Mouse (Mus musculus): ENCODE data around the gene Iffo2. TPM values are rescaled to one million over a fixed set of nuclear protein-coding genes. Genes with fewer than 3 reads are reported as not detected.
"Not testable (repeated sequence)": the region's sequence is repeated elsewhere in the genome, so short reads cannot be mapped to it uniquely, and the experiment has no call there.

Gene Iffo2
- polyA plus RNA-seq (2016; fragmentation: Nextera tagmentation; extraction: Ambion mirVana), result 6.1 and 6.4 TPM in 2 replicates

DNA sequence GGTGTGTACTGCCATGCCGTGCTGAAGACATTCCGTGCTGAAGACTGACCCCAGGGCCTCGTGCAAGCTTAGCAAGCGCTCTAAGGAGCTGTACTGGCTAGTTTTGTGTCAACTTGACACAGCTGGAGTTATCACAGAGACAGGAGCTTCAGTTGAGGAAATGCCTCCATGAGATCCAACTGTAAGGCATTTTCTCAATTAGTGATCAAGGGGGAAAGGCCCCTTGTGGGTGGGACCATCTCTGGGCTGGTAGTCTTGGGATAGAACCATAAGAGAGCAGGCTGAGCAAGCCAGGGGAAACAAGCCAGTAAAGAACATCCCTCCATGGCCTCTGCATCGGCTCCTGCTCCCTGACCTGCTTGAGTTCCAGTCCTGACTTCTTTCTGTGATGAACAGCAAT, at the start of gene Iffo2:
TSS of gene Iffo2 (plus strand) at position 301 of the 400 bp plus-strand sequence.
- not testable (repeated sequence) for H3K4me1 ChIP-seq; H3K9ac ChIP-seq; H3K9me3 ChIP-seq; H3K27me3 ChIP-seq; H3K36me3 ChIP-seq; H3K4me3 ChIP-seq; H3K27ac ChIP-seq; ATAC-seq (ENCODE audit: insufficient number of reproducible peaks, insufficient read depth, low FRiP score, low TSS enrichment); H3K4me2 ChIP-seq (replicated peaks)
- WGBS, result 90% methylated on average over 5 of the region's 5 CpGs

DNA sequence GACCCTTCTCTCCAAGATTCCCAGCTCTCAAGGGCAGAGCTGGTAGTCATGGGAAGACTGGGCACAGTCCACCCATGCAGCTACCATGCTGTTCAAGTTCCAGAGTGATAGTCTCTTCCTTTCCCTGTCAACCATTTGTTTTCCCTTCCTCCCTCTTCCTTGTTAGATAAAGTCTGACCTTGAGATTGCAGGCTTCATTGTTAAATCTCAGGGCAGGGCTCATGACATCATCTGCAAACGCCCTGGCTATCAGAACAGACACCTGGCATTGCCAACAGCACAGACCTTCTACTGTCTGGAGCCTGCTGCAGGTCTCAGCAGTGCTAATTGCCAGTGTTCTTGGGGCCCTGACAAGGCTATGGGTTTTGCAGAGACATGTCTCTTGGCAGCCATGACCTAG, 48.9 kb upstream of the Iffo2 start:
- Histone ChIP-seq H3K27me3 (no peaks in the 10 kb centered on the region), H3K4me1 (no peaks in the 10 kb centered on the region), H3K4me3 (no peak overlapping the region), H3K4me2 (replicated peaks) (no peak overlapping the region), H3K9me3 (no peaks in the 10 kb centered on the region), H3K27ac (no peak overlapping the region), H3K36me3 (peaks cover 86% of the 10 kb centered on the region), H3K9ac (no peak overlapping the region)
- ATAC-seq (ENCODE audit: insufficient number of reproducible peaks, insufficient read depth, low FRiP score, low TSS enrichment), result no peak
- 94% methylated on average over 1 of the region's 1 CpGs for WGBS

- Histone ChIP-seq H3K36me3 (peaks cover 84% of the 10 kb centered on the region), H3K27me3 (no peaks in the 10 kb centered on the region)
- 93% methylated on average over 8 of the region's 8 CpGs for WGBS
Observed at GRCm38 (mm10) chr4:139483461-139484105, 46.8 kb upstream of the Iffo2 start.

GRCm38 (mm10) chr4:139484496-139484895, 45.9 kb upstream of the Iffo2 start:
- H3K4me1 ChIP-seq, result peaks cover 5% of the 10 kb centered on the region; the same call in 1 of the 2 replicates
- no peak for ATAC-seq (ENCODE audit: insufficient number of reproducible peaks, insufficient read depth, low FRiP score, low TSS enrichment)
- no peak overlapping the region for H3K4me2 ChIP-seq (replicated peaks)
- WGBS, result 82% methylated on average over 7 of the region's 7 CpGs
- no peaks in the 10 kb centered on the region for H3K27me3 ChIP-seq
- no peaks in the 10 kb centered on the region for H3K9me3 ChIP-seq
- H3K9ac ChIP-seq, result no peak overlapping the region
- no peak overlapping the region for H3K27ac ChIP-seq
- H3K4me3 ChIP-seq, result no peak overlapping the region
- H3K36me3 ChIP-seq, result peaks cover 85% of the 10 kb centered on the region

More at GRCm38 (mm10) chr4:139483461-139484105, 46.8 kb upstream of the Iffo2 start:
- Histone ChIP-seq H3K9me3 (no peaks in the 10 kb centered on the region), H3K27ac (no peak overlapping the region), H3K9ac (no peak overlapping the region), H3K4me2 (replicated peaks) (no peak overlapping the region), H3K4me1 (peaks cover 5% of the 10 kb centered on the region; the same call in 1 of the 2 replicates), H3K4me3 (no peak overlapping the region)
- no peak for ATAC-seq (ENCODE audit: insufficient number of reproducible peaks, insufficient read depth, low FRiP score, low TSS enrichment)

GRCm38 (mm10) chr4:139487085-139487484, 43.3 kb upstream of the Iffo2 start:
- no peak for ATAC-seq (ENCODE audit: insufficient number of reproducible peaks, insufficient read depth, low FRiP score, low TSS enrichment)
- H3K27me3 ChIP-seq, result no peaks in the 10 kb centered on the region
- WGBS, result 45% methylated on average over 10 of the region's 10 CpGs
- H3K4me1 ChIP-seq, result peaks cover 5% of the 10 kb centered on the region; the same call in 1 of the 2 replicates
- H3K36me3 ChIP-seq, result peaks cover 82% of the 10 kb centered on the region
- H3K4me3 ChIP-seq, result no peak overlapping the region
- 0 out of 2 replicates have a peak overlapping the region, but pooled peaks have one; percentile 30 for H3K27ac ChIP-seq
- no peak overlapping the region for H3K4me2 ChIP-seq (replicated peaks)
- no peak overlapping the region for H3K9ac ChIP-seq
- no peaks in the 10 kb centered on the region for H3K9me3 ChIP-seq

DNA sequence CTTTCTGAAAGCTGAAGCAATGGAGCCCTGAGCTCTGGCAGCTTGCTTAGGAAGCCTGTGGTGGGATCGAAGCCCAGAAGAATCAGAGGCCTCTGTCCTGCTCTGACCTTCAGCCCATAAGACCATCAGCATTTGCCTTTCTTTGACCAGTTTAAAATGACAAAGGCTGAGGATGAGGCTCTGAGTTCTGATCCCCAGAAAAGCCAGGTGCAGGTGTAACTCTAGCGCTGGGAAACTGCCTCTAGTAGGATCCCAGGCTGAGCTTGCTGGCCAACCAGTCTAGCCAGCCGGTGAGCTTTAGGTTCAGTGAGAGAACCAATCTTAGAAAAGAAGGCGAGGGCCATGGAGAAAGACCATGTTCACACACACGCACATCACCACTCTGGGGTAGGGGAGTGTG, 42.0 kb upstream of the Iffo2 start:
- no peak overlapping the region for H3K4me3 ChIP-seq
- no peak overlapping the region for H3K4me2 ChIP-seq (replicated peaks)
- no peaks in the 10 kb centered on the region for H3K9me3 ChIP-seq
- H3K36me3 ChIP-seq, result peaks cover 69% of the 10 kb centered on the region
- no peaks in the 10 kb centered on the region for H3K27me3 ChIP-seq
- H3K4me1 ChIP-seq, result peaks cover 5% of the 10 kb centered on the region; the same call in 1 of the 2 replicates
- no peak for ATAC-seq (ENCODE audit: insufficient number of reproducible peaks, insufficient read depth, low FRiP score, low TSS enrichment)
- no peak overlapping the region for H3K27ac ChIP-seq
- WGBS, result 89% methylated on average over 5 of the region's 5 CpGs
- no peak overlapping the region for H3K9ac ChIP-seq

- no peak overlapping the region for H3K9ac ChIP-seq
- H3K27me3 ChIP-seq, result no peaks in the 10 kb centered on the region
- H3K4me1 ChIP-seq, result peaks cover 5% of the 10 kb centered on the region; the same call in 1 of the 2 replicates
- WGBS, result 81% methylated on average over 1 of the region's 1 CpGs
- H3K9me3 ChIP-seq, result no peaks in the 10 kb centered on the region
- H3K4me3 ChIP-seq, result no peak overlapping the region
- H3K36me3 ChIP-seq, result peaks cover 53% of the 10 kb centered on the region
- no peak overlapping the region for H3K4me2 ChIP-seq (replicated peaks)
- no peak for ATAC-seq (ENCODE audit: insufficient number of reproducible peaks, insufficient read depth, low FRiP score, low TSS enrichment)
- no peak overlapping the region for H3K27ac ChIP-seq
Observed at GRCm38 (mm10) chr4:139489946-139490345, 40.4 kb upstream of the Iffo2 start.

DNA sequence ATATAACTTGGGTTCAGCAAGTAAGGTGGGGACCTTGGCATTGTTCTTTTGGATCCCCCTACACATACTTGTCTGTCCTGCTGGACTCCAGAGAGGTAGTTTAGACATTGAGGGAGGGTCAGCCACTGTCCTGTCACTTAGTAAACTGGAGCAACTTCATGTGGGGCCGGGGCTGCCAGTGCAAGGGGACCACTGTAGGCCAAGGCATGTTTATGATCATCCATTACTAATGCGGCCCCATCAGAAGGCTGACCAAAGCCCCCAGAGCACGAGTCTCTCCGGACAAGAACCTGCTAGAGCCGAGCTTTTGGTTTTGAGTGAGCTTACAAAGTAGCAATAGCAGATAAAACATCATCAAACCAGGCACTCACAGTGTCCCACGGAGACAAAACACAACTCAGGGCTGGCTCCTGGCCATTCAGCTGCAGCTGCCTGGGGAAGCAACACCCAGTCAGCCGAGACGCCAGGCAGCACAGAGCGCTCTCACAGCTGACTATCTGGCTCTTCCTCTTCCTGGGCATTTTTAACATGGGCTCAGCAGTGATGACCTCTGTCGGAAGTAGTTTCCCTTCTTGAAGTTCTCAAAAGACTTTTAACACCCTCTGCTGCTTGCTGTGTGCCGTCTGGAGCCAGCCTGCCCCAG, 39.8 kb upstream of the Iffo2 start:
- H3K4me3 ChIP-seq, result no peak overlapping the region

GRCm38 (mm10) chr4:139491541-139492170, 38.7 kb upstream of the Iffo2 start:
- Histone ChIP-seq H3K4me1 (peaks cover 4% of the 10 kb centered on the region; the same call in 1 of the 2 replicates), H3K27me3 (no peaks in the 10 kb centered on the region), H3K9ac (no peak overlapping the region), H3K9me3 (no peaks in the 10 kb centered on the region), H3K4me3 (no peak overlapping the region), H3K4me2 (replicated peaks) (no peak overlapping the region), H3K36me3 (peaks cover 43% of the 10 kb centered on the region), H3K27ac (no peak overlapping the region)
- WGBS, result 85% methylated on average over 5 of the region's 5 CpGs
- ATAC-seq (ENCODE audit: insufficient number of reproducible peaks, insufficient read depth, low FRiP score, low TSS enrichment), result no peak

More for the DNA sequence above, 39.8 kb upstream of the Iffo2 start:
- Histone ChIP-seq H3K4me1 (peaks cover 5% of the 10 kb centered on the region; the same call in 1 of the 2 replicates), H3K9me3 (no peaks in the 10 kb centered on the region), H3K27me3 (no peaks in the 10 kb centered on the region), H3K9ac (no peak overlapping the region), H3K27ac (no peak overlapping the region), H3K36me3 (peaks cover 47% of the 10 kb centered on the region), H3K4me2 (replicated peaks) (no peak overlapping the region)
- ATAC-seq (ENCODE audit: insufficient number of reproducible peaks, insufficient read depth, low FRiP score, low TSS enrichment), result no peak
- WGBS, result 83% methylated on average over 11 of the region's 11 CpGs

- no peaks in the 10 kb centered on the region for H3K4me1 ChIP-seq
- WGBS, result 52% methylated on average over 3 of the region's 3 CpGs
- no peak overlapping the region for H3K4me2 ChIP-seq (replicated peaks)
- no peak; the same call in 1 of the 2 replicates for ATAC-seq (ENCODE audit: insufficient number of reproducible peaks, insufficient read depth, low FRiP score, low TSS enrichment)
- H3K9ac ChIP-seq, result no peak overlapping the region
- no peaks in the 10 kb centered on the region for H3K9me3 ChIP-seq
- H3K27me3 ChIP-seq, result no peaks in the 10 kb centered on the region
- no peak overlapping the region for H3K4me3 ChIP-seq
- H3K27ac ChIP-seq, result no peak overlapping the region
- H3K36me3 ChIP-seq, result peaks cover 38% of the 10 kb centered on the region
Observed at GRCm38 (mm10) chr4:139492258-139492833, 38.0 kb upstream of the Iffo2 start.

DNA sequence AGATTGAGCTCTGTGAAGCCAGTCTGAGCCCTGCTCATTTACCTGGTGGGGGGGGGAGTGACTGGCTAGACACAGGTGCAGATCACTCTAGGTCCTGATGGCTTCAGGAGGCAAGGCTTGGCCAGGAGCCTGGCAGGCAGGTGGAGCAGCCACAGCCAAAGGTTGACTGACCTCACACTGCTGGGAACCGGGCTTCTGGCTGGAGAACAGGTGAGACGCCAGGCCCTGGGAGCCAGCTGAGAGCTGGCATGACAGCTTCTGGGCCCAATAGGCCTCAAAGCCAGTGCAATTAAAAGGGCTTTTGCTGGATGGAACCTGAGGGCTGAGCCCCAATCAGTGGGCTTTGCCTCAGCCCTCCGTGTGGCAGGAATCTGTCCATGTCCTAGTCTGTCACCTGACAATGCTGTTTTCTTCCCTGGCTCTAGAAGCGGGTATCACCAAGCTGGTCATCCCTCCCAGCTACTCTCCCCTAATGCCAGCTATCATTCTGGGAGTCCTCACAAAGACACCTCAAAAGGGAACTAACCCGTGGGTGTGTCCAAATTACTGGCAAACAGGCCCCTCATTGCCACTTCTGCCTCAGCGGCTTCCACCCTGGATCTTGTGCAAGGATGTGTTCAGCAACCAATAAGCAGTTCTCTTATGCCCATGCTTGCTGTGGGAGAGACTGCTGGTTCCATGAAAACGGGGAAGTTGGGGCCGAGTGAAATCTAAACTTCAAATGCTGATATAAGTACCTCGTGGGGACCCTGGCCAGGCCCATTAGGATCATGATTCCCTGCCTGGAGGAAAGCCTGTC, 36.9 kb upstream of the Iffo2 start:
- Histone ChIP-seq H3K9me3 (no peaks in the 10 kb centered on the region), H3K4me3 (no peak overlapping the region), H3K9ac (no peak overlapping the region), H3K4me1 (no peaks in the 10 kb centered on the region), H3K36me3 (peaks cover 28% of the 10 kb centered on the region), H3K4me2 (replicated peaks) (no peak overlapping the region), H3K27ac (no peak overlapping the region), H3K27me3 (no peaks in the 10 kb centered on the region)
- 73% methylated on average over 9 of the region's 9 CpGs for WGBS
- ATAC-seq (ENCODE audit: insufficient number of reproducible peaks, insufficient read depth, low FRiP score, low TSS enrichment), result no peak
